Comparison of ENCODE assay signal across 19 mouse cellular contexts in the genomic region with DNA sequence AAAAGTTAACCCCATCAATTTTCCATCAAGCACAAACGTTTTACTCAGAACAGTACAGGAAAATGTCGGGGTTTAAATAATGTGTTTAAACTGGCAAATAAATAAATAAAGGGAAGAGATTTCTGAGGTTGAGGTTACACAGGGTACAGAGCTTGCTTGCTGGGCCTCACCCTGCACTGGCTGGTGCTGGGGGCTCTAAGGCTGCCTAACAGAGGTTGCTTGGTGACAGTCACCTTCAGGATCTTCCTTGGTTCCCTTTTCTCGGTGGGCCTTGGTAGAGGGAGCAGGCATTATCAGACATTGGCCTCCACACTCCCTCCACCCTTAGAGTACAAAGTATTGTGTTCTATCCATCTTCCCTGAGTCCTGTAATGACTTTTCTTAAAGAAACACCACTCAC. TPM values are rescaled to one million over a fixed set of nuclear protein-coding genes. Genes with fewer than 3 reads are reported as not detected.
"Had no signal": no experiment of that assay in that cellular context is flagged by ENCODE, and none has a peak within 500 bp of the region (broad histone marks: within the 10 kb centered on the region; RNA-seq: fewer than 3 reads in every experiment).

No protein-coding gene starts in this region.

- H3K27ac ChIP-seq: liver, embryonic 14.5 days; midbrain, embryonic 10.5 days; neural tube, embryonic 13.5 days; neural tube, embryonic 15.5 days had no signal

- H3K36me3 ChIP-seq: midbrain, embryonic 10.5 days; neural tube, embryonic 13.5 days; neural tube, embryonic 15.5 days had no signal

- DNase-seq: lung, adult 18-20 months; lung, embryonic 14.5 days; lung, postnatal 10 days; lung, postnatal 4 days; midbrain, embryonic 14.5 days; retina, postnatal 1 day; right cerebral cortex, adult 18-20 months; right cerebral cortex, postnatal 25 days; right cerebral cortex, postnatal 4 days; spleen, adult 18-20 months; thymus, adult 18-20 months; thymus, postnatal 14 days; thymus, postnatal 36 days had no signal

- H3K9me3 ChIP-seq: midbrain, embryonic 10.5 days; neural tube, embryonic 13.5 days; neural tube, embryonic 15.5 days had no signal

- H3K9ac ChIP-seq: liver, embryonic 14.5 days; lung, embryonic 14.5 days; neural tube, embryonic 13.5 days; neural tube, embryonic 15.5 days had no signal

- ATAC-seq: midbrain, embryonic 16.5 days had no signal

- H3K4me1 ChIP-seq: neural tube, embryonic 13.5 days; neural tube, embryonic 15.5 days had no signal

- H3K4me2 ChIP-seq: lung, embryonic 14.5 days; neural tube, embryonic 13.5 days; neural tube, embryonic 15.5 days had no signal

- H3K4me3 ChIP-seq: midbrain, embryonic 10.5 days; myocyte; neural tube, embryonic 13.5 days; neural tube, embryonic 15.5 days had no signal

RNA-seq across cellular contexts. Expression of gene Foxa1, which starts 5.6 kb away (rescaled TPM):
- polyA plus RNA-seq: myocyte had no signal

RNA-seq across cellular contexts. Expression of gene Ttc6, which starts 11.6 kb away (rescaled TPM):
- polyA plus RNA-seq: myocyte had no signal
